Mouse (Mus musculus) MEL (cell line): ENCODE measurements around the gene Cxcl17. TPM values are rescaled to one million over a fixed set of nuclear protein-coding genes. Genes with fewer than 3 reads are reported as not detected.

ENCODE experiments used
- DNase-seq: peaks from one replicate; pipeline ENCODE4 v3.0.0; 2011; ENCODE audit warnings: low read depth, low spot score
- H3K27ac ChIP-seq: 2 replicates; pipeline ENCODE4 v1.5.1; 2012; ENCODE audit warnings: low read depth, mild to moderate bottlenecking, control low read depth, low read length, moderate library complexity; ENCODE audit not compliant: control insufficient read depth
- H3K27me3 ChIP-seq, 2 experiments: fragments of 150-350 bp in 1 of 2; sonication (generic) in 1 of 2; 2 replicates each; pipeline ENCODE4 v1.6.1; 2012; ENCODE audit warnings: low read length in 2 of 2, mild to moderate bottlenecking in 2 of 2, improper control_type of control experiment in 1 of 2, moderate library complexity in 1 of 2; ENCODE audit not compliant: insufficient read depth in 2 of 2, control insufficient read depth in 1 of 2
- H3K36me3 ChIP-seq, 2 experiments: 2 replicates each; pipeline ENCODE4 v1.6.1; 2012 to 2014; ENCODE audit warnings: low read length in 2 of 2, improper control_type of control experiment in 1 of 2, inconsistent platforms in 1 of 2, mild to moderate bottlenecking in 1 of 2; ENCODE audit not compliant: insufficient read depth in 2 of 2, control insufficient read depth in 1 of 2
- H3K4me1 ChIP-seq, 2 experiments: fragments of 150-350 bp in 1 of 2; sonication (generic) in 1 of 2; 2 replicates each; pipeline ENCODE4 v1.6.1; 2012; ENCODE audit warnings: low read length in 2 of 2, improper control_type of control experiment in 1 of 2, mild to moderate bottlenecking in 1 of 2; ENCODE audit not compliant: insufficient read depth in 2 of 2, control insufficient read depth in 1 of 2
- H3K4me3 ChIP-seq, 2 experiments: fragments of 150-350 bp in 1 of 2; sonication (generic) in 1 of 2; 2 replicates each; pipeline ENCODE4 v1.5.1; 2012; ENCODE audit warnings: low read depth in 2 of 2, low read length in 2 of 2, mild to moderate bottlenecking in 2 of 2, moderate library complexity in 2 of 2, control low read depth in 1 of 2, improper control_type of control experiment in 1 of 2; ENCODE audit not compliant: control insufficient read depth in 1 of 2, insufficient read depth in 1 of 2
- H3K79me2 ChIP-seq: 2 replicates; pipeline ENCODE4 v1.6.1; 2012; ENCODE audit warnings: mild to moderate bottlenecking, low read length, moderate library complexity; ENCODE audit not compliant: control insufficient read depth, poor library complexity, insufficient read depth
- H3K9ac ChIP-seq: 2 replicates; pipeline ENCODE4 v1.6.1; 2012; ENCODE audit warnings: low read depth, mild to moderate bottlenecking, control low read depth, low read length, moderate library complexity; ENCODE audit not compliant: control insufficient read depth, poor library complexity, severe bottlenecking
- H3K9me3 ChIP-seq: fragments of 150-350 bp; sonication (generic); replicated peaks from 2 replicates; pipeline ENCODE4 v1.6.1; 2012; ENCODE audit warnings: mild to moderate bottlenecking, low read length, improper control_type of control experiment, moderate library complexity; ENCODE audit not compliant: insufficient read depth
- BHLHE40 ChIP-seq: IDR thresholded peaks from 2 replicates; pipeline ENCODE4 v1.6.1; 2012; ENCODE audit warnings: low read depth, mild to moderate bottlenecking, inconsistent platforms, low read length, improper control_type of control experiment, borderline replicate concordance
- CHD1 ChIP-seq: IDR thresholded peaks from 2 replicates; pipeline ENCODE4 v1.6.1; 2012; ENCODE audit warnings: low read depth, mild to moderate bottlenecking, inconsistent platforms, low read length, improper control_type of control experiment
- CHD2 ChIP-seq: IDR thresholded peaks from 2 replicates; pipeline ENCODE4 v1.6.1; 2011; ENCODE audit warnings: low read length, improper control_type of control experiment
- CTCF ChIP-seq, 3 experiments: IDR thresholded peaks in 2 of 3; conservative IDR thresholded peaks in 1 of 3; 2 replicates each; pipeline ENCODE4 v1.5.1; 2011 to 2012; ENCODE audit warnings: low read length in 3 of 3, low read depth in 2 of 3, mild to moderate bottlenecking in 2 of 3, improper control_type of control experiment in 1 of 3, inconsistent platforms in 1 of 3, mixed read lengths in 1 of 3, moderate library complexity in 1 of 3; ENCODE audit not compliant: control insufficient read depth in 1 of 3, insufficient read depth in 1 of 3, poor library complexity in 1 of 3, severe bottlenecking in 1 of 3
- E2F4 ChIP-seq: IDR thresholded peaks from 2 replicates; pipeline ENCODE4 v1.6.1; 2011; ENCODE audit warnings: low read depth, low read length, improper control_type of control experiment, borderline replicate concordance
- EP300 ChIP-seq, 2 experiments: IDR thresholded peaks; 2 replicates each; pipeline ENCODE4 v1.6.1; 2011; ENCODE audit warnings: improper control_type of control experiment in 2 of 2, low read length in 2 of 2, low read depth in 1 of 2, mild to moderate bottlenecking in 1 of 2
- ETS1 ChIP-seq: IDR thresholded peaks from 2 replicates; pipeline ENCODE4 v1.6.1; 2012; ENCODE audit warnings: low read depth, mild to moderate bottlenecking, inconsistent platforms, low read length, improper control_type of control experiment, moderate library complexity
- HCFC1 ChIP-seq: IDR thresholded peaks from 2 replicates; pipeline ENCODE4 v1.6.1; 2012; ENCODE audit warnings: low read depth, mild to moderate bottlenecking, inconsistent platforms, low read length, improper control_type of control experiment, moderate library complexity
- JUND ChIP-seq: IDR thresholded peaks from 2 replicates; pipeline ENCODE4 v1.6.1; 2011; ENCODE audit warnings: low read depth, mild to moderate bottlenecking, improper control_type of control experiment, low read length
- MAFK ChIP-seq: IDR thresholded peaks from 2 replicates; pipeline ENCODE4 v1.6.1; 2011; ENCODE audit warnings: low read depth, mild to moderate bottlenecking, low read length, improper control_type of control experiment, borderline replicate concordance
- MAX ChIP-seq: IDR thresholded peaks from 2 replicates; pipeline ENCODE4 v1.6.1; 2011; ENCODE audit warnings: low read length, improper control_type of control experiment
- MAZ ChIP-seq: IDR thresholded peaks from 2 replicates; pipeline ENCODE4 v1.6.1; 2012; ENCODE audit warnings: low read depth, mild to moderate bottlenecking, inconsistent platforms, low read length, improper control_type of control experiment
- MEF2A ChIP-seq: IDR thresholded peaks from 2 replicates; pipeline ENCODE4 v1.6.1; 2014; ENCODE audit warnings: low read depth, mild to moderate bottlenecking, inconsistent platforms, low read length, improper control_type of control experiment; ENCODE audit not compliant: poor library complexity, insufficient replicate concordance, severe bottlenecking; ENCODE audit errors: extremely low read depth
- MXI1 ChIP-seq: IDR thresholded peaks from 2 replicates; pipeline ENCODE4 v1.6.1; 2011; ENCODE audit warnings: mild to moderate bottlenecking, low read depth, low read length, improper control_type of control experiment
- MYB ChIP-seq: IDR thresholded peaks from 2 replicates; pipeline ENCODE4 v1.6.1; 2011; ENCODE audit warnings: mild to moderate bottlenecking, low read depth, low read length, improper control_type of control experiment
- MYC ChIP-seq: IDR thresholded peaks from 2 replicates; pipeline ENCODE4 v1.6.1; 2011; ENCODE audit warnings: low read depth, mild to moderate bottlenecking, low read length, improper control_type of control experiment, moderate library complexity
- NELFE ChIP-seq: IDR thresholded peaks from 2 replicates; pipeline ENCODE4 v1.6.1; 2011; ENCODE audit warnings: low read depth, low read length, improper control_type of control experiment
- NRF1 ChIP-seq: IDR thresholded peaks from 2 replicates; pipeline ENCODE4 v1.6.1; 2014; ENCODE audit warnings: low read depth, mild to moderate bottlenecking, inconsistent platforms, low read length, improper control_type of control experiment, moderate library complexity; ENCODE audit not compliant: poor library complexity, insufficient read depth, severe bottlenecking
- POLR2A ChIP-seq, 2 experiments: IDR thresholded peaks; 2 replicates each; pipeline ENCODE4 v1.6.1; 2011 to 2012; ENCODE audit warnings: low read length in 2 of 2, mild to moderate bottlenecking in 2 of 2, control low read depth in 1 of 2, improper control_type of control experiment in 1 of 2, low read depth in 1 of 2, moderate library complexity in 1 of 2; ENCODE audit not compliant: control insufficient read depth in 1 of 2, insufficient read depth in 1 of 2, poor library complexity in 1 of 2
- POLR2AphosphoS2 ChIP-seq: IDR thresholded peaks from 2 replicates; pipeline ENCODE4 v1.6.1; 2011; ENCODE audit warnings: low read length, improper control_type of control experiment
- POLR2AphosphoS5 ChIP-seq: IDR thresholded peaks from 2 replicates; pipeline ENCODE4 v1.6.1; 2012; ENCODE audit warnings: low read depth, borderline replicate concordance, mild to moderate bottlenecking, inconsistent platforms, low read length, moderate library complexity, mixed read lengths
- RCOR1 ChIP-seq: IDR thresholded peaks from 2 replicates; pipeline ENCODE4 v1.6.1; 2012; ENCODE audit warnings: low read depth, mild to moderate bottlenecking, inconsistent platforms, low read length, improper control_type of control experiment
- SIN3A ChIP-seq: IDR thresholded peaks from 2 replicates; pipeline ENCODE4 v1.6.1; 2012; ENCODE audit warnings: low read length, improper control_type of control experiment, inconsistent platforms
- TAL1 ChIP-seq: IDR thresholded peaks from 2 replicates; pipeline ENCODE4 v1.6.1; 2012; ENCODE audit warnings: mild to moderate bottlenecking, inconsistent platforms, low read length, moderate library complexity, mixed read lengths
- TBP ChIP-seq: IDR thresholded peaks from 2 replicates; pipeline ENCODE4 v1.8.0; 2011; ENCODE audit warnings: low read depth, low read length, improper control_type of control experiment
- TCF12 ChIP-seq: IDR thresholded peaks from 2 replicates; pipeline ENCODE4 v1.6.1; 2014; ENCODE audit warnings: low read depth, mild to moderate bottlenecking, inconsistent platforms, low read length, improper control_type of control experiment, moderate library complexity
- UBTF ChIP-seq: IDR thresholded peaks from 2 replicates; pipeline ENCODE4 v1.6.1; 2012; ENCODE audit warnings: low read depth, mild to moderate bottlenecking, inconsistent platforms, low read length, improper control_type of control experiment, moderate library complexity, borderline replicate concordance; ENCODE audit not compliant: insufficient read depth
- USF1 ChIP-seq: IDR thresholded peaks from 2 replicates; pipeline ENCODE4 v1.6.1; 2014; ENCODE audit warnings: low read depth, mild to moderate bottlenecking, inconsistent platforms, low read length, improper control_type of control experiment, moderate library complexity
- ZC3H11A ChIP-seq: IDR thresholded peaks from 2 replicates; pipeline ENCODE4 v1.6.1; 2012; ENCODE audit warnings: low read depth, mild to moderate bottlenecking, inconsistent platforms, low read length, improper control_type of control experiment
- ZMIZ1 ChIP-seq: IDR thresholded peaks from 2 replicates; pipeline ENCODE4 v1.6.1; 2012; ENCODE audit warnings: low read depth, mild to moderate bottlenecking, inconsistent platforms, low read length, improper control_type of control experiment, moderate library complexity
- ZNF384 ChIP-seq: IDR thresholded peaks from 2 replicates; pipeline ENCODE4 v1.6.1; 2012; ENCODE audit warnings: low read depth, mild to moderate bottlenecking, inconsistent platforms, low read length, improper control_type of control experiment
- polyA plus RNA-seq, 2 experiments: library from polyadenylated mRNA; stranded (reverse) in 1 of 2; unstranded in 1 of 2; fragments of >175 nt in 1 of 2; fragments of >200 nt in 1 of 2; gene quantifications; 2 replicates each; pipeline versions ENCODE4 v1.2.1 to v1.2.4; 2012; ENCODE audit warnings: low replicate concordance in 2 of 2, low read depth in 1 of 2; ENCODE audit not compliant: insufficient read length in 2 of 2, insufficient read depth in 1 of 2, missing spikeins in 1 of 2
- total RNA-seq: library from RNA; depleted of rRNA; stranded (reverse); fragments of 300-350 nt; gene quantifications from 2 replicates; pipeline ENCODE4 v1.2.3, GENCODE M21; 2012

Gene Cxcl17
- total and polyA plus RNA-seq, 3 experiments: not detected

GRCm38 (mm10) chr7:25395558-25396521 lies 16.8 kb downstream of the Cxcl17 start (continued):
- TF ChIP-seq BHLHE40 (peak; percentile 93), HCFC1 (peak; percentile 67), UBTF (no peak; the same call in 1 of the 2 replicates), CHD2 (no peak; the same call in 1 of the 2 replicates), MYC (peak; percentile 74), RCOR1 (no peak), CTCF (IDR thresholded peaks at IDR 0.05 in 2 of 3, conservative IDR thresholded peaks at IDR 0.05 in 1 of 3; ENCODE audit: control insufficient read depth in 1 of 3, insufficient read depth in 1 of 3, low read depth in 2 of 3, low read length in 3 of 3, poor library complexity in 1 of 3, severe bottlenecking in 1 of 3) (no peak), POLR2A (IDR thresholded peaks at IDR 0.05; ENCODE audit: control insufficient read depth in 1 of 2, insufficient read depth in 1 of 2, low read depth in 1 of 2, low read length in 2 of 2, poor library complexity in 1 of 2) (peak; percentile 11 to 40; a peak in 1 of 4 replicates), ZMIZ1 (no peak), POLR2AphosphoS5 (no peak), MAZ (peak; percentile 48; the same call in 1 of the 2 replicates), MEF2A (0 out of 2 replicates have a peak, but pooled peaks have one; percentile 46), ZNF384 (peak; percentile 98), SIN3A (peak; percentile 92; the same call in 1 of the 2 replicates), MYB (peak; percentile 56; the same call in 1 of the 2 replicates), USF1 (peak; percentile 94), TCF12 (no peak; the same call in 1 of the 2 replicates), POLR2AphosphoS2 (peak; percentile 47; the same call in 1 of the 2 replicates), NRF1 (peak; percentile 60), MAX (peak; percentile 97), TAL1 (no peak)

GRCm38 (mm10) chr7:25395186-25395557 lies 17.5 kb downstream of the Cxcl17 start:
- H3K36me3 ChIP-seq: peaks cover 0 to 10% of the 10 kb centered on the region in 2 experiments; a peak in 2 of 4 replicates
- peak overlapping the region; percentile 63 to 93 for H3K4me3 ChIP-seq
- peaks cover 5 to 15% of the 10 kb centered on the region in 2 experiments; a peak in 3 of 4 replicates for H3K4me1 ChIP-seq
- no peaks in the 10 kb centered on the region for H3K27me3 ChIP-seq
- no peaks in the 10 kb centered on the region for H3K9me3 ChIP-seq
- no peak for TF ChIP-seq JUND
- TF ChIP-seq EP300 (IDR thresholded peaks at IDR 0.05; ENCODE audit: low read depth in 1 of 2, low read length in 2 of 2): 0 out of 4 replicates have a peak, but pooled peaks of 1 of the 2 experiments have one; percentile 5
- TF ChIP-seq E2F4: no peak
- TF ChIP-seq CTCF (IDR thresholded peaks at IDR 0.05 in 2 of 3, conservative IDR thresholded peaks at IDR 0.05 in 1 of 3; ENCODE audit: control insufficient read depth in 1 of 3, insufficient read depth in 1 of 3, low read depth in 2 of 3, low read length in 3 of 3, poor library complexity in 1 of 3, severe bottlenecking in 1 of 3): no peak
- TF ChIP-seq ZC3H11A: no peak
- no peak for TF ChIP-seq BHLHE40
- TF ChIP-seq MAFK: no peak
- no peak for TF ChIP-seq MXI1
- no peak for TF ChIP-seq CHD1
- TF ChIP-seq NELFE: 0 out of 2 replicates have a peak, but pooled peaks have one; percentile 46
- 0 out of 2 replicates have a peak, but pooled peaks have one; percentile 9 for TF ChIP-seq TBP
- TF ChIP-seq POLR2AphosphoS2: no peak
- TF ChIP-seq ETS1: no peak
- TF ChIP-seq UBTF: no peak
- peak overlapping the region; percentile 32 for H3K27ac ChIP-seq
- H3K79me2 ChIP-seq: no peaks in the 10 kb centered on the region; the same call in 1 of the 2 replicates
- peak; percentile 73 for DNase-seq
- peak overlapping the region; percentile 69 for H3K9ac ChIP-seq
